Mouse (Mus musculus) hindbrain, postnatal 0 days (tissue): ENCODE measurements around the gene Ppp2r5c. TPM values are rescaled to one million over a fixed set of nuclear protein-coding genes. Genes with fewer than 3 reads are reported as not detected.
A peak's percentile ranks its signal among the peaks of the same experiment; 100 is the strongest.

Source experiments
- ATAC-seq: fragments of 200-750 bp; cut with Nextera tagmentation; 2 replicates; pipeline ENCODE4 v1.8.0; 2017; ENCODE audit warnings: mild to moderate bottlenecking, moderate TSS enrichment, moderate library complexity
- DNase-seq: peaks from one replicate; pipeline ENCODE4 v3.0.0-alpha.2; 2015; ENCODE audit warnings: low spot score
- H3K27ac ChIP-seq: fragments of 300-500 bp; sonication (generic); 2 replicates; pipeline ENCODE4 v1.5.1; 2014; ENCODE audit warnings: mild to moderate bottlenecking
- H3K27me3 ChIP-seq: fragments of 300-500 bp; sonication (generic); 2 replicates; pipeline ENCODE4 v1.6.1; 2014; ENCODE audit warnings: low read length, mixed read lengths; ENCODE audit not compliant: insufficient read depth
- H3K36me3 ChIP-seq: fragments of 300-500 bp; sonication (generic); 2 replicates; pipeline ENCODE4 v1.6.1; 2014; ENCODE audit warnings: low read length, mixed read lengths; ENCODE audit not compliant: insufficient read depth
- H3K4me1 ChIP-seq: fragments of 300-500 bp; sonication (generic); 2 replicates; pipeline ENCODE4 v1.6.1; 2014; ENCODE audit warnings: antibody characterized with exemption, low read length, mixed read lengths; ENCODE audit not compliant: insufficient read depth
- H3K4me2 ChIP-seq: fragments of 300-500 bp; sonication (generic); 2 replicates; pipeline ENCODE4 v1.6.1; 2014; ENCODE audit warnings: low read depth, mild to moderate bottlenecking, low read length, moderate library complexity, mixed read lengths
- H3K4me3 ChIP-seq: fragments of 300-500 bp; sonication (generic); 2 replicates; pipeline ENCODE4 v1.5.1; 2014; ENCODE audit warnings: low read length
- H3K9ac ChIP-seq: fragments of 300-500 bp; sonication (generic); replicated peaks from 2 replicates; pipeline ENCODE4 v1.6.1; 2014; ENCODE audit warnings: mild to moderate bottlenecking, low read length, moderate library complexity, mixed read lengths
- H3K9me3 ChIP-seq: fragments of 300-500 bp; sonication (generic); 2 replicates; pipeline ENCODE4 v1.6.1; 2016; ENCODE audit warnings: low read length, mixed read lengths
- CTCF ChIP-seq: IDR thresholded peaks from 2 replicates; pipeline ENCODE4 v1.5.1; 2016; ENCODE audit warnings: antibody characterized with exemption, control low read depth, low read depth
- WGBS: fragments of 180-500 bp; shearing (Covaris S2); extraction: QIAGEN DNeasy Blood & Tissue Kit; methylation state at CpG from one replicate; pipeline ENCODE4 v1.1.7; 2014; 5-methylcytosine and 5-hydroxymethylcytosine counted together
- polyA plus RNA-seq: library from polyadenylated mRNA; unstranded; fragments of >200 nt; fragmentation: Nextera tagmentation; extraction: Ambion mirVana; gene quantifications from 2 replicates; pipeline ENCODE4 v1.2.1, GENCODE M21; 2015
- total RNA-seq: library from RNA; depleted of rRNA; stranded (reverse); fragments of >200 nt; gene quantifications from 2 replicates; pipeline ENCODE4 v1.2.3, GENCODE M21; 2014

The Ppp2r5c gene
- total and polyA plus RNA-seq, 2 experiments from 2014 or later: 108 to 163 TPM

DNA sequence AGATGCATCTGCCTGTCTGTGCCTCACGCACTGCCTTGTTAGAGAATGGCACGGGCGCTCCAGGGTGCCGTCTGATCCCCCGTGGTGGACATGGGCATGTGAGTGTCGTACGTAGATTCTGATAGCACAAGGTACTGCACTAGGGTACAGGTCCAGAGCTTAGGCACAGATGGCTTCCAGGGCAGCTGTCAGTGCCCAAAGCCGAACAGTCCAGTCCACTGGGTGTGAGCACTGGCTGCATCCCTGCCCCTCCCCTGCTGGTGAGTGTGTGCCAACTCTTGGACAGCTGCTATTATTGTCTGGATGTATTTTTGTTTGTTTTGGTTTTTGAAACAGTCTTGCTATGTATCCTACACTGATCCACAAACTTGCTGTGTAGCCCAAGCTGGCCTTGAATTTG lies 68.8 kb downstream of the Ppp2r5c start:
- peaks cover 21% of the 10 kb centered on the region for H3K4me1 ChIP-seq
- H3K4me3 ChIP-seq: no peak overlapping the region
- peak; percentile 60; the same call in 1 of the 2 replicates for ATAC-seq
- no peaks in the 10 kb centered on the region for H3K36me3 ChIP-seq
- H3K9me3 ChIP-seq: no peaks in the 10 kb centered on the region
- H3K9ac ChIP-seq: no peak overlapping the region
- WGBS: 56% methylated on average over 8 of the region's 8 CpGs
- no peaks in the 10 kb centered on the region for H3K27me3 ChIP-seq
- TF ChIP-seq CTCF: peak; percentile 29
- no peak overlapping the region for H3K4me2 ChIP-seq
- H3K27ac ChIP-seq: no peak overlapping the region
- DNase-seq: no peak

DNA sequence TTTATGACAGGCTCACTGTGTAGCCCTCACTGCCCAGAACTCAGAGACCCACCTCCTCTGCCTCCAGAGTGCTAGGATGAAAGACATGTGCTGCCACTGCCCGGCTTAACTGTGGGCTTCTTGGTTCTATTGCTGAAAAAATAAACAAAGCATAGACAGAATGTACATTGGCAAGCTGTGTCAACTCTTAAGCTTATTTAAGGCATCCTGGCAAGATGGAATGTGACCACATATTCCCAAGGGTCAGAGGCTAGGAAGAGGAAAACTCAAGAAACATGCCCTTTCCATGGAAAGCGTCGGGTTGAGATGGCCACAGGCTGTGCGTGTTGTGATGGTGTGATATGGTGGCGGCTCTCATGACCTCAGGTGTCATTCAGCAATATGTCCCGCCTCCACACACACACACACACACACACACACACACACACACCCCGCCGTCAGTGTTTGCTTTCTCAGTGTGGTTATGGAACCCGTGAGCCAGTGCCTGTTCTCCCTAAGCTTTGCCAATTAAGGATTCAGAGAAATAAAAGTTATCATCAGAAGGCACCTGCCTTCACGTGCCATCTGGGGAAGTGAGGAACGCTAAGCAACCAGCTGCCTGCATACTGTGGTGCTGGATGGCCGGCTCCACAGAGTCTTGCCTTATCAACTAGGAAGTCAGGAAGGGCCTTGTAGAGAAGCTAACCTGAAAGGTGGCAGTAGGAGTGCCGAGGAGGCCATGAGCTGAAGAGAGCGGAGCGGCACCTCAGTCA lies 73.5 kb downstream of the Ppp2r5c start:
- TF ChIP-seq CTCF: no peak
- ATAC-seq (no peak), DNase-seq (no peak)
- Histone ChIP-seq H3K36me3 (peaks cover 10% of the 10 kb centered on the region; the same call in 1 of the 2 replicates), H3K9me3 (no peaks in the 10 kb centered on the region), H3K9ac (no peak overlapping the region), H3K27ac (no peak overlapping the region), H3K4me2 (no peak overlapping the region), H3K4me1 (0 out of 2 replicates have a peak, but pooled peaks cover 4% of the 10 kb centered on the region), H3K4me3 (no peak overlapping the region), H3K27me3 (no peaks in the 10 kb centered on the region)
- WGBS: 79% methylated on average over 15 of the region's 15 CpGs

DNA sequence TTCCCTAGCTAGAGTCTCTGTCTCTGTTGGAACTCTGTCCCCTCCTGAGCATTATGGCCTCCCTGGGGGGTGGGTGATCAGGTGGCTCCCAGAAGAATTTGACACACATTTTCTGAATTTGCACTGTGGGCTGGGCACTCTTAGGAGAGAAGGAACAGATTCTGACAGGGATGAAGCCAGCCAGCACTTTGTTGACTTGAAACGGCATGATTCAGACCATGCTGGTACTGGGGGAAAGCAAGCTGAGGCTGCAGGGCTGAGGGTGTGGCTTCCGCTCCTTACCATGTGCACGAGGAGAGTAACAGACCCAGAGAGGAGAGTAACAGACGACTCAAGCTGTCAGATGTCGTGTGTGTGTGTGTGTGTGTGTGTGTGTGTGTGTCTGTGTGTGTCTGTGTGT lies 76.6 kb downstream of the Ppp2r5c start:
- no peaks in the 10 kb centered on the region for H3K27me3 ChIP-seq
- 87% methylated on average over 5 of the region's 5 CpGs for WGBS
- DNase-seq (no peak), ATAC-seq (no peak)
- no peak overlapping the region for H3K9ac ChIP-seq
- no peaks in the 10 kb centered on the region for H3K9me3 ChIP-seq
- peaks cover 13% of the 10 kb centered on the region; the same call in 1 of the 2 replicates for H3K36me3 ChIP-seq
- no peak overlapping the region for H3K27ac ChIP-seq
- H3K4me1 ChIP-seq: 0 out of 2 replicates have a peak, but pooled peaks cover 4% of the 10 kb centered on the region
- H3K4me3 ChIP-seq: no peak overlapping the region
- no peak for TF ChIP-seq CTCF
- no peak overlapping the region for H3K4me2 ChIP-seq

- ATAC-seq: no peak
- Histone ChIP-seq H3K27me3 (no peaks in the 10 kb centered on the region), H3K4me1 (no peaks in the 10 kb centered on the region), H3K9me3 (no peaks in the 10 kb centered on the region), H3K4me2 (no peak overlapping the region), H3K36me3 (no peaks in the 10 kb centered on the region), H3K4me3 (no peak overlapping the region), H3K9ac (no peak overlapping the region), H3K27ac (no peak overlapping the region)
- TF ChIP-seq CTCF: no peak
- DNase-seq: no peak
- 89% methylated on average over 6 of the region's 6 CpGs for WGBS
These were observed 85.8 kb downstream of the Ppp2r5c start for GRCm38 (mm10) chr12:110532711-110533110.

GRCm38 (mm10) chr12:110533151-110533550 lies 86.2 kb downstream of the Ppp2r5c start:
- no peak overlapping the region for H3K27ac ChIP-seq
- H3K4me3 ChIP-seq: no peak overlapping the region
- no peak overlapping the region for H3K4me2 ChIP-seq
- no peaks in the 10 kb centered on the region for H3K9me3 ChIP-seq
- ATAC-seq (no peak), DNase-seq (no peak)
- no peak overlapping the region for H3K9ac ChIP-seq
- 84% methylated on average over 2 of the region's 2 CpGs for WGBS
- H3K36me3 ChIP-seq: no peaks in the 10 kb centered on the region
- no peak for TF ChIP-seq CTCF
- H3K27me3 ChIP-seq: no peaks in the 10 kb centered on the region
- H3K4me1 ChIP-seq: no peaks in the 10 kb centered on the region

DNA sequence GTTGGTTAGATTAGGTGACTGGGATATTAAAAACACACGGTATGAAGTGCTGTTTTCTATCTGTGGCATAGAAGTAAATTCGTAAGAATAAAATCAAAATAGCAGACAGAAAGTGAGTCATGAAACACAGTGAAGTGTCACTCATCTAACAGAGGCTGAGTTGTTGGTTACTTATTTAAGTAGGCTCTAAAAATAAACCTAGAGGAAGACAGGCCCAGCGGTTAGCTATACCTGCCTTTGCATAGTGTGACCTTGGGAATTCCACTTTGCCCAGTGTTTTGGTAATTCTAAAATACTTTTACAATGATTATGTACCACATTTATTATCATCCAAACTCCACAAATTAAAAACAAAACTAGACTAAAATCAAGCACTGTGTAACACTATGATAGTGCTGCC lies 86.9 kb downstream of the Ppp2r5c start:
- no peak for TF ChIP-seq CTCF
- H3K4me2 ChIP-seq: no peak overlapping the region
- WGBS: 90% methylated on average over 3 of the region's 3 CpGs
- H3K27me3 ChIP-seq: no peaks in the 10 kb centered on the region
- no peak for ATAC-seq
- H3K4me1 ChIP-seq: no peaks in the 10 kb centered on the region
- no peaks in the 10 kb centered on the region for H3K9me3 ChIP-seq
- H3K27ac ChIP-seq: no peak overlapping the region
- no peak overlapping the region for H3K9ac ChIP-seq
- no peak overlapping the region for H3K4me3 ChIP-seq
- DNase-seq: no peak
- no peaks in the 10 kb centered on the region for H3K36me3 ChIP-seq

DNA sequence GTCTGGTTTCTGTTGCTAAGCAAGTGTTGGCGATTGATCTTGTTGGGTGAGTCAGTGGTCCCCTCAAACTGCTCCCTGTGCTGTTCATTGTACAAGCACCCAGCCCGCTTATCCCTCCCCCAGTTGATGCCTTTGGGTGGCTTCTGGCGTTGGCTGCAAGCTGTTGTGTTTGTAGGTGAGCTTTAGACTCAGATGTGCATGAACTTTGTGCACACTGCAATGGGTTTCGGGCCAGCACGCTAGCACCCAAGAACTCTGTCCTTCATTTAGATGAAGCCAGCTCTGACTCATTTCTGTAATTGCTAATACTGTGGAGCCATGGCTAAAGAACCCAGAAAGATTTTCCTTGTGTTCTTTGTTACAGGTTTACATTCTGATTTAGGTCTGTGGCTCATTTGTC lies 88.4 kb downstream of the Ppp2r5c start:
- 88% methylated on average over 5 of the region's 5 CpGs for WGBS
- DNase-seq (no peak), ATAC-seq (no peak)
- Histone ChIP-seq H3K9me3 (no peaks in the 10 kb centered on the region), H3K4me2 (no peak overlapping the region), H3K4me1 (no peaks in the 10 kb centered on the region), H3K36me3 (no peaks in the 10 kb centered on the region), H3K27me3 (no peaks in the 10 kb centered on the region), H3K4me3 (no peak overlapping the region), H3K27ac (no peak overlapping the region), H3K9ac (no peak overlapping the region)
- TF ChIP-seq CTCF: no peak
